Mouse (Mus musculus) bone marrow, adult 2 months (tissue): ENCODE results near the gene H2afz. TPM values are rescaled to one million over a fixed set of nuclear protein-coding genes. Genes with fewer than 3 reads are reported as not detected.
"Not testable (repeated sequence)": the region's sequence is repeated elsewhere in the genome, so short reads cannot be mapped to it uniquely, and the experiment has no call there.

Source experiments
- H3K27ac ChIP-seq: fragments of 200-500 bp; 2 replicates; pipeline ENCODE4 v1.5.1; 2012; ENCODE audit warnings: low read depth, mild to moderate bottlenecking, control low read depth, inconsistent platforms, low read length; ENCODE audit not compliant: control insufficient read depth, poor library complexity, insufficient read depth
- H3K4me1 ChIP-seq: fragments of 200-500 bp; 2 replicates; pipeline ENCODE4 v1.6.1; 2011; ENCODE audit warnings: low read length; ENCODE audit not compliant: control insufficient read depth, insufficient read depth
- H3K4me3 ChIP-seq: fragments of 200-500 bp; replicated peaks from 2 replicates; pipeline ENCODE3; 2011; ENCODE audit warnings: mild to moderate bottlenecking, low read depth, low read length, control low read depth; ENCODE audit not compliant: control insufficient read depth
- CTCF ChIP-seq: fragments of 200-500 bp; IDR thresholded peaks from 2 replicates; pipeline ENCODE4 v1.5.1; 2011; ENCODE audit warnings: low read length, control low read depth; ENCODE audit not compliant: control insufficient read depth, insufficient read depth
- POLR2A ChIP-seq: fragments of 200-500 bp; IDR thresholded peaks from 2 replicates; pipeline ENCODE4 v1.6.1; 2011; ENCODE audit warnings: low read depth, mild to moderate bottlenecking, control low read depth, low read length, borderline replicate concordance; ENCODE audit not compliant: control insufficient read depth
- WGBS: fragments of 180-500 bp; shearing (Covaris S2); methylation state at CpG from one replicate; pipeline ENCODE4 v1.1.7; 2018; 5-methylcytosine and 5-hydroxymethylcytosine counted together
- polyA plus RNA-seq: library from polyadenylated mRNA; stranded (reverse); fragments of >200 nt; gene quantifications from 2 replicates; pipeline ENCODE4 v1.2.4, GENCODE M21; 2011; ENCODE audit warnings: low replicate concordance; ENCODE audit not compliant: missing spikeins, insufficient read depth, insufficient read length

H2afz gene
- polyA plus RNA-seq, 1 experiment, result 355 TPM

DNA sequence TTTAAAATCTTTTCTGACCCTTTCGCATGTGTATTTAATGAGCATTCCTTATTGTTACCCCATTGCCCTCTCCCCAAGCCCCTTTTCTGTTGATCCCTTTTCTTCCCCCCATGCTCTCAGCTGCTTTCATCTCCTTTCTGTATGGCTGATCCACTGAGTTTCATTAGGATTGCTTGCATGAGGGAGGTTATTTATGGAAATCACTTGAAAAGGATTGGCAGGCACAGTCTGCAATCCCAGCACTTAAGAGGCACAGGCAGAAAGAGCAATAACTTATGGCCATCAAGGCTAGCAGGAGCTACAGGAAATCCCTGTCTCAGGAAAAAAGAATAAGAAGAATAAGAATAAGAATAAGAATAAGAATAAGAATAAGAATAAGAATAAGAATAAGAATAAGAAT is 27.7 kb upstream of the H2afz start:
- TF ChIP-seq CTCF (no peak), POLR2A (no peak)
- Histone ChIP-seq H3K4me1 (no peaks in the 10 kb centered on the region), H3K27ac (no peak overlapping the region), H3K4me3 (no peak overlapping the region)
- WGBS, result 84% methylated on average over 1 of the region's 1 CpGs

DNA sequence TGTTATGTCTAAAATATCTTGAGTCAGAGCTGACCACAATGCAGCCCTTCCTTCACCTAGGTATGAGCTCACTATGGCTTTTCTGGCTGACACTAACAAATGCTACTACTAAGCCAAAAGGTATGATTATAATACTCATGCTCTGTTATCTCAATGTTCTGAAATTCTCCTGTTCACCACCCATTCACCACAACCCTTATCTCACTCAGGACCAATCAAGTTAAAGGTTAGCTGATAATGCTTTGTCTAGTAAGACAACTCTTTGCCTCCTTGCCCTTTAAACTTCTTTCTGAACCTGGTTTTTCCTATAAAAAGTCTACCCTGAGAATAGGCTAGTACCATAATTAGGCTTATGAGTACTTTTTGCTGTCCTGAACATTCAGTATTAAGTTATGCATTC is 26.1 kb upstream of the H2afz start:
- H3K4me3 ChIP-seq, result no peak overlapping the region
- H3K27ac ChIP-seq, result no peak overlapping the region
- TF ChIP-seq POLR2A, result no peak
- no peak for TF ChIP-seq CTCF
- H3K4me1 ChIP-seq, result no peaks in the 10 kb centered on the region

DNA sequence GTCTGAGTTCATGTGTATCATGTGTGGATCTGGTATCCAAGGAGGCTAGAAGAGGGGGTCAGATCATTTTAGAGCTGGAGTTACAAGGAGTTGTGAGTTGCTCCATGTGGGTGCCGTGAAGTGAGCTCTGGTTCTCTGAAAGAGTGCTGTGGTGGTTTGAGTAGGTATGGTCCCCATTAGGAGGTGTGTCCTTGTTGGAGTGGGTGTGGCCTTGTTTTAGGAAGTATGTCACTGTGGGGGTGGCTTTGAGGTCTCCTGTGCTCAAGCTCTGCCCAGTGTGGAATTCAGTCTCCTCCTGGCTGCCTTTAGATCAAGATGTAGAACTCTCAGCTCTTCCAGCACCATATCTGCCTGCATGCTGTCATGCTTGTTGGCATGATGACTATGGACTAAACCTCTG is 21.3 kb upstream of the H2afz start:
- TF ChIP-seq CTCF (no peak), POLR2A (no peak)
- no peaks in the 10 kb centered on the region for H3K4me1 ChIP-seq
- WGBS, result 86% methylated on average over 1 of the region's 1 CpGs
- no peak overlapping the region for H3K27ac ChIP-seq
- H3K4me3 ChIP-seq, result no peak overlapping the region

DNA sequence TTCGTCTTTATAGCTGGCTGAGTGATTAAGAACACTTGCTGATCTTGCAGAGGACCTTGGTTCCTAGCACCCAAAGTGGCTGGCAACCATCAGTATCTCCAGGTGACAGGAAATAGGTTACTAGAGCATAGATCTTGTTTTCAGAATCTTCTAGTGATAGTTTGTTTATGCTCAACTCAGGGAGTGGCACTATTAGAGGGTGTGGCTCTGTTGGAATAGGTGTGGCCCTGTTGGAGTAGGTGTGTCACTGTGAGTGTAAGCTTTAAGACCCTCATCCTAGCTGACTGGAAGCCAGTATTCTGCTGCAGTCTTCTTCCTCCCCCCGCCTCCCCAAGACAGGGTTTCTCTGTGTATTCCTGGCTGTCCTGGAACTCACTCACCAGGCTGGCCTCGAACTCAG is 20.0 kb upstream of the H2afz start:
- 79% methylated on average over 3 of the region's 3 CpGs for WGBS
- H3K27ac ChIP-seq, result no peak overlapping the region
- H3K4me1 ChIP-seq, result no peaks in the 10 kb centered on the region
- H3K4me3 ChIP-seq, result no peak overlapping the region
- TF ChIP-seq POLR2A (no peak), CTCF (no peak)

DNA sequence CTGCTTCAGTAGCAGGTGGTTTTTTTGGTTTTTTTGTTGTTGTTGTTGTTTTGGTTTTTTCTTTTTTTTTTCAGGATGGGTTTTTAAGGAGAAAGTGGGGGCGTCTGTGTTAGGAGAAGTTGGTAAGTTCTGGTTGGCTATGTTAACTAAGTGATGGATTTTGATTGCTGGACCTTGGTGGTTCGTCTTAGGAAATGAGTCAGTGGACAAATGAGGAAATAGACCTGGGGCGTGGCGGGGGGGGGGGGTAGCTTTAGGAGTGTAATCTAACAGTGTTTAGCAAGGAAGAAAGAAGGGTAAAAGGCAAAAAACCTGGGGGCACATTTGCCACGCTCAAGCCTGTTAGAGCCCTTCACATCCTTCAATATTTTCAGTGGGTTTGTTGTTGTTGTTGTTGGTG is 17.7 kb upstream of the H2afz start:
- Histone ChIP-seq H3K4me1 (no peaks in the 10 kb centered on the region; the same call in 1 of the 2 replicates), H3K4me3 (no peak overlapping the region), H3K27ac (no peak overlapping the region)
- TF ChIP-seq POLR2A, result no peak
- TF ChIP-seq CTCF, result no peak
- 7% methylated on average over 5 of the region's 5 CpGs for WGBS

DNA sequence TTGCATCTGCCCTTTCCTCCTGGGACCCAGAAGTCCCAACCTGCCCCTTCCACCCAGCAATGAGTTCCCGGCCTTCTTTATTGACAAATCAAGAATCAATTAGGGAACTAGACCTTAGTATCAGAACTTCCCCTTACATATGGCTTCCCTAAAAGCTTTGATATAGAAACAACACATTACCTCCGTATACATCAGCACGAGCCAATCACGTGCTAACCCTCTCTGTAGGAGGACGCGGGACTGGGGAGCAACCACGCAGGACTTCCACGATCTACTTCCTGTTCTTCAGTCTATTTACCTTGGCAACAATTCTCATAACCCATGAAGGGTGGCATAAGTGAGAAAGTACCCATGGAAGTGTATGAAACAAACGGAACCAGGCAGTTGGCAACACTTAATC is 15.9 kb upstream of the H2afz start:
- Histone ChIP-seq H3K27ac (no peak overlapping the region), H3K4me3 (no peak overlapping the region), H3K4me1 (no peaks in the 10 kb centered on the region; the same call in 1 of the 2 replicates)
- WGBS, result 44% methylated on average over 9 of the region's 9 CpGs
- TF ChIP-seq POLR2A, result no peak
- no peak for TF ChIP-seq CTCF

DNA sequence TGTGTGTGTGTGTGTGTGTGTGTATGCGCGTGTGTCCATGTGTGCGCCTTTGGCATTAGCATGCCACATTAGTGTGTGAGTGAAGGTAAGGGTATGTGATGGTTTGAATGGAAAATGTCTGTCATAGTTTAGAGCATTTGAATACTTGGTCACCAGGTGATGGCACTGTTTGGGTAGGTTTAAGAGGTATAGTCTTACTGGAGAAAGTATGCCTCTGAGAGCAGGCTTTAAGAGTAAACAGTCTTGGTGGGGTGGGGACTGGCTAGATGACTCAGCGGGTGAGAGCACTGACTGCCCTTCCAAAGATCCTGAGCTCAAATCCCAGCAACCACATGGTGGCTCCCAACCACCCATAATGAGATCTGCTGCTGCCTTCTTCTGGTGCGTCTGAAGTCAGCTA is 14.6 kb upstream of the H2afz start:
- WGBS, result 89% methylated on average over 5 of the region's 5 CpGs
- Histone ChIP-seq H3K4me1 (no peaks in the 10 kb centered on the region; the same call in 1 of the 2 replicates), H3K4me3 (no peak overlapping the region), H3K27ac (no peak overlapping the region)
- no peak for TF ChIP-seq POLR2A
- no peak for TF ChIP-seq CTCF

DNA sequence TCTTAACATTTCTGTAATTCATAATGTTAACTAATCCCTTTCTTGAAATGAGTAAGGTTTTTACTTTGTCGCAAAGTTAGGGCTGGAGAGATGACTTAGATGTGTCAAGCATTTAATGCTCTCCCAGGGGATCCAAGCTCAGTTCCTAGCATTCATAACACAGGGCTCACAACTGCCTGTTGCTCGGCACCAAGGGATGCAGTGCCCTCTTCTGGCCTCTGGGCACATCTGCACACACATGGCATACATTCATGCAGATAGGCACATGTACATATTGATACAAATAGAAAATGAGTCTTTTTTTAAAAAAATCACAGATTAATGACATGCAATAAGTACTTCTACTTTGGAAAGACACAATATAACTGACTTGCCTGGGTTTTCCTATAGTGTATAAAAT is 13.1 kb upstream of the H2afz start:
- WGBS, result 84% methylated on average over 2 of the region's 2 CpGs
- TF ChIP-seq CTCF (no peak), POLR2A (no peak)
- Histone ChIP-seq H3K4me1 (no peaks in the 10 kb centered on the region; the same call in 1 of the 2 replicates), H3K27ac (no peak overlapping the region), H3K4me3 (no peak overlapping the region)

DNA sequence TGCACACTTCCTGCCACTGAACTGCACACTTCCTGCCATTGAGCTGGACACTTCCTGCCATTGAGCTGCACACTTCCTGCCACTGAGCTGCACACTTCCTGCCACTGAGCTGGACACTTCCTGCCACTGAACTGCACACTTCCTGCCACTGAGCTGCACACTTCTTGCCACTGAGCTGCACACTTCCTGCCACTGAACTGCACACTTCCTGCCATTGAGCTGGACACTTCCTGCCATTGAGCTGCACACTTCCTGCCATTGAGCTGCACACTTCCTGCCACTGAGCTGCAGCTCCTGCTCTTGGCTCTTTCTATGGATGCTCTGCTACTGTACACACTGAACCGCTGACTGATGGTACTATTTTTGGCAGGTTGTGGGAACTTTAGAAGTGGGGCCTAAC is 11.3 kb upstream of the H2afz start:
- not testable (repeated sequence) for H3K27ac ChIP-seq, H3K4me3 ChIP-seq, H3K4me1 ChIP-seq
- WGBS, result 77% methylated on average over 1 of the region's 1 CpGs
